Mouse (Mus musculus) liver, embryonic 14 days (tissue): ENCODE data around the gene Klhl20. TPM values are rescaled to one million over a fixed set of nuclear protein-coding genes. Genes with fewer than 3 reads are reported as not detected.

Experiments
- polyA plus RNA-seq: library from polyadenylated mRNA; depleted of rRNA; stranded (reverse); fragments of >200 nt; gene quantifications from 2 replicates; pipeline ENCODE4 v1.2.3, GENCODE M21; 2012; rRNA removed

The Klhl20 gene
- polyA plus RNA-seq: 4.9 and 5.7 TPM in 2 replicates

DNA sequence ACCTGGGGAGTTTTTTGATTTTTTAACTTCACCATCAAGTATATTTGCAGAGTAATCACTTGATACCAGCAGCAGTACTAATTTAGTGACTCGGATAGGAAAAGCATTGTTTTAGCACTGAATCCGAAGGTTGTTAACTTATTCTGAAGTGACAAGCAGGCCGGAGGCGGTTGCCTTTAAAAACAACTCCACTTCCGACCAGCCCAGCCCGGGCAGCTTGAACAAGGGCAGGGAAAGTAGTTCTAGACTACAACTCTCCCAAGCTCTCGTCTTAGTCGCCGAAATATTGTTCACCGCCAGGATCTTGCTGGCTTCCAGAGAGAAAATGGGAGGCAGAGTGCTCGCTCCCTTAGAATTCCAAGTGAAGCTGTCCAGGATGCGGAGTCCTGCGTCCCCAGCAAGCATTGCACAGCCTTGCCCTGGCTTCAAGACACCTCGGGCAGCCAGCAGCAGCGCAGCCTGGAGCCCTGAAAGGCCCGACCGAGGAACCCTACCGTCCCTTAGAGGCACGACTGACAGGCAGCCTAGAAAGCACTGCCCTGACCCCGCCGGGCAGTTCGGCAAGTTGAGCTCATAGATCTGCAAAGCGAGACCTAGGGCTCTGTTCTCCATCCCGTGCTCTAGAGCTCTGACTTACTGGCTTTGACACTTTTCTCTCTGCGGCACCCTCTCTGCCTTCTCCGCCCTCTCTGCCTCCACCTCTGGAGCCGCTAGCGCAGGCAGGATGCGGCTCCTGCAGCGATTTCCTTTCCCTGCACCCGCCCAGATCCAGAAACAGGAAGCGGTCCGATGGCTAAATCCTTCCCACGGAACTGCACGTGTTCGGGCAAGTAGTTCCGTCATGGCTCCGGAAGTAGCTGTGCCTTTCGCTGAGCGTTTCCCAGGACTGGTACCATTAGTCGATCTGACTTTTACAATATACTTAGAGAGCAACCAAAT lies at the start of gene Klhl20:
TSS of gene Klhl20 (minus strand) at position 786 of the 939 bp plus-strand sequence.

DNA sequence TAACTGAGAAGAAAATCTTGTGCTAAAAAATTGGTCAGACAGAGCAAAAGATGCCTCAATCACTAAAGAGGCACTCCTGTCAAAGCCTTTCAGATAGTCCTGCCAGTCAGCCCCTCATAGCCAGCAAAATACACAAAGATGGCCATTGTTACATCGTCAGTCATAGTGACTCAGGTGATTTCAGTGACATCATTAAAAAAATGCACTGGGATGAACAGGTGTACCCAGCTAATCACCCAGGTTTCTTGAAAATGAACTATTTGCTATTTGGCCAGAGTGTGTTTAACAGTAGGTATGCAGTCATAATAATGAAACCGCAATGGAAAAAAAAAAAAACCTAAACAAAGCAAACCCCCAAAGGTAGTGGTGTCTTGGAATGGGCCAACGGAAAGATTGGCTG lies 27.9 kb upstream of the Klhl20 start, which contains the start of gene Tex50:
TSS of gene Tex50 (minus strand) at position 101 of the 400 bp plus-strand sequence.

DNA sequence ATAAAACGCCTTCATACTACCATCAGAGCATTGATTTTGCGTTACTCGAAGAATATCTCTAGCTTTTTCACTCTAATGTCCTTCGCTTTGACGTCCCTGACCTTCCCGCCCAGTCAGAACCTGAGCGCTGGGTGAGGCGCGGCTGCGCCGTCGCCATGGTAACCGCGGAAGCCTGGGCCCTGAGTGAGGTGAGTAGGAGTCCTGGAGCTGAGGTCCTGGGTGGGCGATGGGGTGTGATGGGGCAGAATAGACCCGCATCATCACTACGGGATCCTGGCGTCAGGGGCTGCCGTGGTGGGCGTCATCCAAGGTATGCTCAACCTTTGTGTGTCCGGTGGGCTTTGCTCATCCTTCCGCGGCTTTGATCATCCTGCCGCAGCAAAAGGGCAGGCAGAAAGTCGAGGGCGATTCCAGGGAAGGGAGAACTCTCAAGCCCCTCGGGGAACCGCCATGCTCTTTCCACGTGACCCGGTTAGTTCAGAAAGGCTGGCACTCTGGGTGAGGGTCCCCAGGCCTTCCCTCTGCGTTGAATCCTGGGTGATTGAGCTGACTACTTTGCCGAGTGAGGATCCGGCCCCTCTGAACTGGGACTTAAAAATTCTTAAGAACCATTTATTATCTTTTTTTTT lies 11.3 kb upstream of the Klhl20 start, which contains the start of gene Ankrd45:
TSS of gene Ankrd45 (plus strand) at position 161 of the 629 bp plus-strand sequence.

DNA sequence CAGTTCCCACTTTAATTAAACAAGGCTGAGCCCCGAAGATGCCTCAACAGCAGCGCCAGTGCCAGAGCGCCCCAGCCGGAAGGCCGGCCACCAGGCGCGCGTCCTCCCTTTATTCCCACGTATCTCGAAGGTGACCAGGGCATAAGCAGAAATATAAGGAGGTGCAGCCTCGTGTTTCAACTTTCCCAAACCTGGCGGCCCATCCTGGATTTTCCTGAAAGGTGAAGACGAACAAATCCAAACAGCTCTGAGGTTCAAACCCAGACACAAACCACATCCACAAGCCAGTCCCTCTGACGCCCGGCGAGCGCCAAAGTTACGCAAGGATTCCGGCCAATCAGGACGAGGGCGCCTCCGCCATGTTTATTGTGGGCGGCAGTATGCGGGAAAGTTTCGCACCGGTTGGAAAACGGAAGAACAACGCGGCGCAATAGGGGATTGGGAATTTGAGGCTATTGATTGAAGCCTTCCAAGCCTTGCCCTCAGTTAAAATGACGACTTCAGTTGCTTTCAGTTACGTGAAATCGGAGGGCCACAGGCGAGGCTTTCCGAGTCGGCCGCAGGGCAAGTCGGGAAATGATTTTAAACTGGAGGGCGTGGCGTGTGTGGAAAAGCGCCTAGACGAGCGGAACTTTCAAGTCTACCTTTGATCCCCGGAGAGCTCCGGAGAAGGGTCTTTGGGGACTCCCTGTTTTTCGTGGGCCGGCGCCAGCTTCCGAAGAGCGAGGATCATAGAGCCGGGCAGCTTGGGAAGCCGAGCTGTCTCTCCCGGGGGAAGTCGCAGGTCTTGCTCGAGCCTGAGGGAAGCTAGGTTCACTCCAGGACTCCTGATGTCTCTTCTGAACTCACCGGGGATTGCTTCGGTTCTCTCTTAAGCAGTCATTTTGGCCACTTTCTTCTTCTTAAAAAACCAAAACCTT lies 60.7 kb downstream of the Klhl20 start, which contains the start of the genes Dars2 and Cenpl:
TSS of gene Dars2 (minus strand) at position 307 of the 920 bp plus-strand sequence.
TSS of gene Cenpl (plus strand) at position 362 of the 920 bp plus-strand sequence.

Other genes starting within 250 kb of the Klhl20 start
- 3.0 and 3.8 TPM in 2 replicates for gene Rc3h1, start 225.1 kb downstream of the Klhl20 start, polyA plus RNA-seq
- 270 and 300 TPM in 2 replicates for gene Serpinc1, start 152.9 kb downstream of the Klhl20 start, polyA plus RNA-seq
- gene Zbtb37, start 96.7 kb downstream of the Klhl20 start, polyA plus RNA-seq: 0.74 and 0.98 TPM in 2 replicates
- 16.6 and 19.3 TPM in 2 replicates for gene Dars2, start 60.9 kb downstream of the Klhl20 start, polyA plus RNA-seq
- gene Cenpl, start 60.8 kb downstream of the Klhl20 start, polyA plus RNA-seq: 15.5 and 19.2 TPM in 2 replicates
- gene Ankrd45, start 11.2 kb upstream of the Klhl20 start, polyA plus RNA-seq: under 0.01 and 0.03 TPM in 2 replicates
- gene Tex50, start 27.8 kb upstream of the Klhl20 start, polyA plus RNA-seq: not detected in 2 replicates
- 76.9 and 113 TPM in 2 replicates for gene Prdx6, start 119.7 kb upstream of the Klhl20 start, polyA plus RNA-seq